Mouse (Mus musculus): Measurements from ENCODE around the gene Atrnl1. TPM values are rescaled to one million over a fixed set of nuclear protein-coding genes. Genes with fewer than 3 reads are reported as not detected.

Atrnl1 gene
- polyA plus RNA-seq, 1 experiment from 2014 or later: 6.9 TPM

- no peaks in the 10 kb centered on the region for H3K36me3 ChIP-seq (ENCODE audit: control insufficient read depth, insufficient read depth, low read length)
- no peaks in the 10 kb centered on the region for H3K27me3 ChIP-seq (replicated peaks; ENCODE audit: control insufficient read depth, insufficient read depth, low read length)
- no peaks in the 10 kb centered on the region for H3K9me3 ChIP-seq (replicated peaks; ENCODE audit: control insufficient read depth, low read length)
- 78% methylated on average over 5 of the region's 5 CpGs for WGBS
- H3K4me3 ChIP-seq (ENCODE audit: low read depth, low read length): no peak overlapping the region
- peak; percentile 78 for ATAC-seq
- H3K4me1 ChIP-seq (ENCODE audit: control insufficient read depth, insufficient read depth, low read length): peaks cover 12% of the 10 kb centered on the region
- no peak for DNase-seq (ENCODE audit: low spot score)
- H3K27ac ChIP-seq (ENCODE audit: low read depth, low read length): no peak overlapping the region
- no peak overlapping the region for H3K4me2 ChIP-seq (ENCODE audit: low read length)
- no peak overlapping the region for H3K9ac ChIP-seq (ENCODE audit: low read length)
These were observed 502.4 kb downstream of the Atrnl1 start for GRCm38 (mm10) chr19:58113092-58113731.

- Histone ChIP-seq H3K27ac (ENCODE audit: low read depth, low read length) (no peak overlapping the region), H3K4me1 (ENCODE audit: control insufficient read depth, insufficient read depth, low read length) (peaks cover 11% of the 10 kb centered on the region), H3K9me3 (replicated peaks; ENCODE audit: control insufficient read depth, low read length) (no peaks in the 10 kb centered on the region), H3K27me3 (replicated peaks; ENCODE audit: control insufficient read depth, insufficient read depth, low read length) (no peaks in the 10 kb centered on the region), H3K4me2 (ENCODE audit: low read length) (peak overlapping the region; percentile 23; the same call in 1 of the 2 replicates), H3K4me3 (ENCODE audit: low read depth, low read length) (no peak overlapping the region), H3K36me3 (ENCODE audit: control insufficient read depth, insufficient read depth, low read length) (no peaks in the 10 kb centered on the region), H3K9ac (ENCODE audit: low read length) (no peak overlapping the region)
- ATAC-seq: no peak
- WGBS: 66% methylated on average over 6 of the region's 6 CpGs
- DNase-seq (ENCODE audit: low spot score): peak; percentile 37
These were observed 506.8 kb downstream of the Atrnl1 start for GRCm38 (mm10) chr19:58117595-58117994.

GRCm38 (mm10) chr19:58118141-58118835 lies 507.5 kb downstream of the Atrnl1 start:
- no peak overlapping the region; the same call in 1 of the 2 replicates for H3K27ac ChIP-seq (ENCODE audit: low read depth, low read length)
- no peaks in the 10 kb centered on the region for H3K9me3 ChIP-seq (replicated peaks; ENCODE audit: control insufficient read depth, low read length)
- no peak overlapping the region for H3K9ac ChIP-seq (ENCODE audit: low read length)
- peak; percentile 82 for ATAC-seq
- H3K4me2 ChIP-seq (ENCODE audit: low read length): peak overlapping the region; percentile 23; the same call in 1 of the 2 replicates
- H3K4me1 ChIP-seq (ENCODE audit: control insufficient read depth, insufficient read depth, low read length): peaks cover 10% of the 10 kb centered on the region
- no peak overlapping the region for H3K4me3 ChIP-seq (ENCODE audit: low read depth, low read length)
- no peaks in the 10 kb centered on the region for H3K36me3 ChIP-seq (ENCODE audit: control insufficient read depth, insufficient read depth, low read length)
- no peaks in the 10 kb centered on the region for H3K27me3 ChIP-seq (replicated peaks; ENCODE audit: control insufficient read depth, insufficient read depth, low read length)
- 49% methylated on average over 19 of the region's 19 CpGs for WGBS
- DNase-seq (ENCODE audit: low spot score): peak; percentile 88

- DNase-seq (ENCODE audit: low spot score): no peak
- ATAC-seq: no peak
- WGBS: 92% methylated on average over 11 of the region's 11 CpGs
These were observed 508.0 kb downstream of the Atrnl1 start for GRCm38 (mm10) chr19:58118864-58119263.

GRCm38 (mm10) chr19:58119681-58120173 lies 508.9 kb downstream of the Atrnl1 start:
- Histone ChIP-seq H3K4me2 (ENCODE audit: low read length) (no peak overlapping the region), H3K36me3 (ENCODE audit: control insufficient read depth, insufficient read depth, low read length) (no peaks in the 10 kb centered on the region), H3K9ac (ENCODE audit: low read length) (no peak overlapping the region), H3K4me3 (ENCODE audit: low read depth, low read length) (no peak overlapping the region), H3K27me3 (replicated peaks; ENCODE audit: control insufficient read depth, insufficient read depth, low read length) (no peaks in the 10 kb centered on the region), H3K9me3 (replicated peaks; ENCODE audit: control insufficient read depth, low read length) (no peaks in the 10 kb centered on the region), H3K27ac (ENCODE audit: low read depth, low read length) (no peak overlapping the region), H3K4me1 (ENCODE audit: control insufficient read depth, insufficient read depth, low read length) (peaks cover 10% of the 10 kb centered on the region)
- DNase-seq (ENCODE audit: low spot score) (no peak), ATAC-seq (no peak)
- 89% methylated on average over 13 of the region's 13 CpGs for WGBS

More at GRCm38 (mm10) chr19:58118864-58119263, 508.0 kb downstream of the Atrnl1 start:
- H3K27ac ChIP-seq (ENCODE audit: low read depth, low read length): no peak overlapping the region
- H3K4me2 ChIP-seq (ENCODE audit: low read length): no peak overlapping the region
- H3K9me3 ChIP-seq (replicated peaks; ENCODE audit: control insufficient read depth, low read length): no peaks in the 10 kb centered on the region
- no peak overlapping the region for H3K9ac ChIP-seq (ENCODE audit: low read length)
- H3K4me3 ChIP-seq (ENCODE audit: low read depth, low read length): no peak overlapping the region
- no peaks in the 10 kb centered on the region for H3K27me3 ChIP-seq (replicated peaks; ENCODE audit: control insufficient read depth, insufficient read depth, low read length)
- H3K4me1 ChIP-seq (ENCODE audit: control insufficient read depth, insufficient read depth, low read length): peaks cover 10% of the 10 kb centered on the region
- no peaks in the 10 kb centered on the region for H3K36me3 ChIP-seq (ENCODE audit: control insufficient read depth, insufficient read depth, low read length)

GRCm38 (mm10) chr19:58120661-58121060 lies 509.8 kb downstream of the Atrnl1 start:
- peaks cover 10% of the 10 kb centered on the region for H3K4me1 ChIP-seq (ENCODE audit: control insufficient read depth, insufficient read depth, low read length)
- no peaks in the 10 kb centered on the region for H3K27me3 ChIP-seq (replicated peaks; ENCODE audit: control insufficient read depth, insufficient read depth, low read length)
- DNase-seq (ENCODE audit: low spot score) (no peak), ATAC-seq (no peak)
- H3K9me3 ChIP-seq (replicated peaks; ENCODE audit: control insufficient read depth, low read length): no peaks in the 10 kb centered on the region
- 89% methylated on average over 9 of the region's 9 CpGs for WGBS
- H3K4me2 ChIP-seq (ENCODE audit: low read length): no peak overlapping the region
- H3K4me3 ChIP-seq (ENCODE audit: low read depth, low read length): no peak overlapping the region
- no peaks in the 10 kb centered on the region for H3K36me3 ChIP-seq (ENCODE audit: control insufficient read depth, insufficient read depth, low read length)
- no peak overlapping the region for H3K27ac ChIP-seq (ENCODE audit: low read depth, low read length)
- H3K9ac ChIP-seq (ENCODE audit: low read length): no peak overlapping the region

- peaks cover 10% of the 10 kb centered on the region for H3K4me1 ChIP-seq (ENCODE audit: control insufficient read depth, insufficient read depth, low read length)
- WGBS: 71% methylated on average over 6 of the region's 6 CpGs
- DNase-seq (ENCODE audit: low spot score) (no peak), ATAC-seq (no peak)
- H3K27ac ChIP-seq (ENCODE audit: low read depth, low read length): no peak overlapping the region
- no peaks in the 10 kb centered on the region for H3K36me3 ChIP-seq (ENCODE audit: control insufficient read depth, insufficient read depth, low read length)
- no peak overlapping the region for H3K9ac ChIP-seq (ENCODE audit: low read length)
- H3K27me3 ChIP-seq (replicated peaks; ENCODE audit: control insufficient read depth, insufficient read depth, low read length): no peaks in the 10 kb centered on the region
- no peaks in the 10 kb centered on the region for H3K9me3 ChIP-seq (replicated peaks; ENCODE audit: control insufficient read depth, low read length)
- no peak overlapping the region for H3K4me2 ChIP-seq (ENCODE audit: low read length)
- H3K4me3 ChIP-seq (ENCODE audit: low read depth, low read length): no peak overlapping the region
These were observed 510.8 kb downstream of the Atrnl1 start for GRCm38 (mm10) chr19:58121628-58122027.

GRCm38 (mm10) chr19:58123620-58124019 lies 512.8 kb downstream of the Atrnl1 start:
- ATAC-seq: no peak
- DNase-seq (ENCODE audit: low spot score): no peak
- H3K4me3 ChIP-seq (ENCODE audit: low read depth, low read length): no peak overlapping the region
- no peak overlapping the region for H3K27ac ChIP-seq (ENCODE audit: low read depth, low read length)
- no peak overlapping the region for H3K9ac ChIP-seq (ENCODE audit: low read length)
- no peak overlapping the region for H3K4me2 ChIP-seq (ENCODE audit: low read length)
- H3K36me3 ChIP-seq (ENCODE audit: control insufficient read depth, insufficient read depth, low read length): no peaks in the 10 kb centered on the region
- H3K27me3 ChIP-seq (replicated peaks; ENCODE audit: control insufficient read depth, insufficient read depth, low read length): no peaks in the 10 kb centered on the region
- no peaks in the 10 kb centered on the region for H3K9me3 ChIP-seq (replicated peaks; ENCODE audit: control insufficient read depth, low read length)
- no peaks in the 10 kb centered on the region; the same call in 1 of the 2 replicates for H3K4me1 ChIP-seq (ENCODE audit: control insufficient read depth, insufficient read depth, low read length)
- WGBS: 91% methylated on average over 3 of the region's 3 CpGs

GRCm38 (mm10) chr19:58124566-58124965 lies 513.7 kb downstream of the Atrnl1 start:
- H3K9me3 ChIP-seq (replicated peaks; ENCODE audit: control insufficient read depth, low read length): 0 out of 2 replicates have a peak, but pooled peaks cover 2% of the 10 kb centered on the region
- no peak for ATAC-seq
- no peak overlapping the region for H3K27ac ChIP-seq (ENCODE audit: low read depth, low read length)
- no peaks in the 10 kb centered on the region for H3K36me3 ChIP-seq (ENCODE audit: control insufficient read depth, insufficient read depth, low read length)
- WGBS: 78% methylated on average over 5 of the region's 5 CpGs
- H3K4me2 ChIP-seq (ENCODE audit: low read length): no peak overlapping the region
- DNase-seq (ENCODE audit: low spot score): no peak
- no peaks in the 10 kb centered on the region for H3K4me1 ChIP-seq (ENCODE audit: control insufficient read depth, insufficient read depth, low read length)
- H3K27me3 ChIP-seq (replicated peaks; ENCODE audit: control insufficient read depth, insufficient read depth, low read length): no peaks in the 10 kb centered on the region
- no peak overlapping the region for H3K9ac ChIP-seq (ENCODE audit: low read length)
- H3K4me3 ChIP-seq (ENCODE audit: low read depth, low read length): no peak overlapping the region

Measured in forebrain, embryonic 14.5 days (tissue).